Mouse (Mus musculus): ENCODE measurements around the gene Nup54. TPM values are rescaled to one million over a fixed set of nuclear protein-coding genes. Genes with fewer than 3 reads are reported as not detected.

Gene Nup54
- total RNA-seq (2017), result 42.7 and 43.7 TPM in 2 replicates

GRCm38 (mm10) chr5:92435025-92435584 is at the start of gene Nup54:
Gene Nup54, minus strand, starts transcription at chr5:92435219.
- peak; percentile 98 for ATAC-seq (ENCODE audit: extremely low read depth, insufficient number of reproducible peaks, low FRiP score, poor library complexity, severe bottlenecking)

GRCm38 (mm10) chr5:92472863-92473262 is 37.8 kb upstream of the Nup54 start:
- no peak for ATAC-seq (ENCODE audit: extremely low read depth, insufficient number of reproducible peaks, low FRiP score, poor library complexity, severe bottlenecking)

GRCm38 (mm10) chr5:92471531-92471930 is 36.5 kb upstream of the Nup54 start:
- ATAC-seq (ENCODE audit: extremely low read depth, insufficient number of reproducible peaks, low FRiP score, poor library complexity, severe bottlenecking), result no peak

GRCm38 (mm10) chr5:92469201-92470130 is 34.4 kb upstream of the Nup54 start:
- no peak for ATAC-seq (ENCODE audit: extremely low read depth, insufficient number of reproducible peaks, low FRiP score, poor library complexity, severe bottlenecking)

- no peak for ATAC-seq (ENCODE audit: extremely low read depth, insufficient number of reproducible peaks, low FRiP score, poor library complexity, severe bottlenecking)
These were observed 33.2 kb upstream of the Nup54 start for GRCm38 (mm10) chr5:92468234-92468633.

GRCm38 (mm10) chr5:92467102-92467766 is 32.2 kb upstream of the Nup54 start:
- no peak for ATAC-seq (ENCODE audit: extremely low read depth, insufficient number of reproducible peaks, low FRiP score, poor library complexity, severe bottlenecking)

GRCm38 (mm10) chr5:92465511-92465910 is 30.5 kb upstream of the Nup54 start:
- no peak for ATAC-seq (ENCODE audit: extremely low read depth, insufficient number of reproducible peaks, low FRiP score, poor library complexity, severe bottlenecking)

- peak; percentile 59; the same call in 1 of the 2 replicates for ATAC-seq (ENCODE audit: extremely low read depth, insufficient number of reproducible peaks, low FRiP score, poor library complexity, severe bottlenecking)
These were observed 26.3 kb upstream of the Nup54 start for GRCm38 (mm10) chr5:92461321-92461720.

GRCm38 (mm10) chr5:92458726-92459125 is 23.7 kb upstream of the Nup54 start:
- no peak for ATAC-seq (ENCODE audit: extremely low read depth, insufficient number of reproducible peaks, low FRiP score, poor library complexity, severe bottlenecking)

- no peak for ATAC-seq (ENCODE audit: extremely low read depth, insufficient number of reproducible peaks, low FRiP score, poor library complexity, severe bottlenecking)
These were observed 22.4 kb upstream of the Nup54 start for GRCm38 (mm10) chr5:92457410-92457809.

- no peak for ATAC-seq (ENCODE audit: extremely low read depth, insufficient number of reproducible peaks, low FRiP score, poor library complexity, severe bottlenecking)
These were observed 17.9 kb upstream of the Nup54 start for GRCm38 (mm10) chr5:92452876-92453275.

GRCm38 (mm10) chr5:92446736-92447135 is 11.7 kb upstream of the Nup54 start:
- no peak for ATAC-seq (ENCODE audit: extremely low read depth, insufficient number of reproducible peaks, low FRiP score, poor library complexity, severe bottlenecking)

GRCm38 (mm10) chr5:92445016-92445415 is 10.0 kb upstream of the Nup54 start:
- no peak for ATAC-seq (ENCODE audit: extremely low read depth, insufficient number of reproducible peaks, low FRiP score, poor library complexity, severe bottlenecking)

- no peak for ATAC-seq (ENCODE audit: extremely low read depth, insufficient number of reproducible peaks, low FRiP score, poor library complexity, severe bottlenecking)
These were observed 7.9 kb upstream of the Nup54 start for GRCm38 (mm10) chr5:92442914-92443313.

- ATAC-seq (ENCODE audit: extremely low read depth, insufficient number of reproducible peaks, low FRiP score, poor library complexity, severe bottlenecking), result peak; percentile 27; the same call in 1 of the 2 replicates
These were observed 6.5 kb upstream of the Nup54 start for GRCm38 (mm10) chr5:92441494-92441893.

- no peak for ATAC-seq (ENCODE audit: extremely low read depth, insufficient number of reproducible peaks, low FRiP score, poor library complexity, severe bottlenecking)
These were observed 3.5 kb upstream of the Nup54 start for GRCm38 (mm10) chr5:92438540-92438939.

- no peak for ATAC-seq (ENCODE audit: extremely low read depth, insufficient number of reproducible peaks, low FRiP score, poor library complexity, severe bottlenecking)
These were observed 441 bp downstream of the Nup54 start for GRCm38 (mm10) chr5:92434571-92434985.

GRCm38 (mm10) chr5:92434070-92434469 is 949 bp downstream of the Nup54 start:
- ATAC-seq (ENCODE audit: extremely low read depth, insufficient number of reproducible peaks, low FRiP score, poor library complexity, severe bottlenecking), result no peak

- ATAC-seq (ENCODE audit: extremely low read depth, insufficient number of reproducible peaks, low FRiP score, poor library complexity, severe bottlenecking), result no peak
These were observed 3.4 kb downstream of the Nup54 start for GRCm38 (mm10) chr5:92431611-92432010.

- no peak for ATAC-seq (ENCODE audit: extremely low read depth, insufficient number of reproducible peaks, low FRiP score, poor library complexity, severe bottlenecking)
These were observed 4.3 kb downstream of the Nup54 start for GRCm38 (mm10) chr5:92430723-92431122.

Measured in neutrophil, adult 5-6 weeks (primary cell).